Mouse (Mus musculus) embryonic facial prominence, embryonic 13.5 days (tissue): ENCODE results near the gene Gm13276. TPM values are rescaled to one million over a fixed set of nuclear protein-coding genes. Genes with fewer than 3 reads are reported as not detected.
"Not testable (repeated sequence)": the region's sequence is repeated elsewhere in the genome, so short reads cannot be mapped to it uniquely, and the experiment has no call there.

Experiments
- ATAC-seq: fragments of 200-750 bp; cut with Nextera tagmentation; 2 replicates; pipeline ENCODE4 v1.8.0; 2017; ENCODE audit warnings: low read depth; ENCODE audit not compliant: insufficient number of reproducible peaks, insufficient read depth, low FRiP score, low TSS enrichment
- H3K27ac ChIP-seq: fragments of 300-500 bp; sonication (generic); 2 replicates; pipeline ENCODE4 v1.5.1; 2015; ENCODE audit warnings: moderate library complexity, mild to moderate bottlenecking, inconsistent platforms
- H3K27me3 ChIP-seq: fragments of 300-500 bp; sonication (generic); 2 replicates; pipeline ENCODE4 v1.6.1; 2015; ENCODE audit warnings: mild to moderate bottlenecking, inconsistent platforms
- H3K36me3 ChIP-seq: fragments of 300-500 bp; sonication (generic); 2 replicates; pipeline ENCODE4 v1.6.1; 2015; ENCODE audit warnings: mild to moderate bottlenecking, inconsistent platforms
- H3K4me1 ChIP-seq: fragments of 300-500 bp; sonication (generic); 2 replicates; pipeline ENCODE4 v1.6.1; 2015; ENCODE audit warnings: inconsistent platforms
- H3K4me2 ChIP-seq: fragments of 300-500 bp; sonication (generic); 2 replicates; pipeline ENCODE4 v1.6.1; 2015; ENCODE audit warnings: moderate library complexity, mild to moderate bottlenecking, inconsistent platforms
- H3K4me3 ChIP-seq: fragments of 300-500 bp; sonication (generic); 2 replicates; pipeline ENCODE4 v1.5.1; 2015; ENCODE audit warnings: mild to moderate bottlenecking, inconsistent platforms
- H3K9ac ChIP-seq: fragments of 300-500 bp; sonication (generic); 2 replicates; pipeline ENCODE4 v1.6.1; 2015; ENCODE audit warnings: mild to moderate bottlenecking, inconsistent platforms
- H3K9me3 ChIP-seq: fragments of 300-500 bp; sonication (generic); 2 replicates; pipeline ENCODE4 v1.6.1; 2016; ENCODE audit warnings: inconsistent platforms
- WGBS: fragments of 180-500 bp; shearing (Covaris S2); methylation state at CpG from one replicate; pipeline ENCODE4 v1.1.7; 2015; ENCODE audit warnings: mixed read lengths; 5-methylcytosine and 5-hydroxymethylcytosine counted together
- polyA plus RNA-seq: library from polyadenylated mRNA; unstranded; fragments of >200 nt; fragmentation: Nextera tagmentation; extraction: Ambion mirVana; gene quantifications from 2 replicates; pipeline ENCODE4 v1.2.1, GENCODE M21; 2015

Gene Gm13276
- polyA plus RNA-seq: not detected in 2 replicates

GRCm38 (mm10) chr4:88785409-88785808 is at the start of gene Gm13276:
Gm13276 (plus strand) TSS chr4:88785709.
- H3K36me3 ChIP-seq, H3K27me3 ChIP-seq, H3K9me3 ChIP-seq, ATAC-seq, H3K4me2 ChIP-seq, H3K4me3 ChIP-seq, H3K9ac ChIP-seq, H3K27ac ChIP-seq, H3K4me1 ChIP-seq: not testable (repeated sequence)
- no CpG with 5 or more reads among the region's 27 CpGs for WGBS

DNA sequence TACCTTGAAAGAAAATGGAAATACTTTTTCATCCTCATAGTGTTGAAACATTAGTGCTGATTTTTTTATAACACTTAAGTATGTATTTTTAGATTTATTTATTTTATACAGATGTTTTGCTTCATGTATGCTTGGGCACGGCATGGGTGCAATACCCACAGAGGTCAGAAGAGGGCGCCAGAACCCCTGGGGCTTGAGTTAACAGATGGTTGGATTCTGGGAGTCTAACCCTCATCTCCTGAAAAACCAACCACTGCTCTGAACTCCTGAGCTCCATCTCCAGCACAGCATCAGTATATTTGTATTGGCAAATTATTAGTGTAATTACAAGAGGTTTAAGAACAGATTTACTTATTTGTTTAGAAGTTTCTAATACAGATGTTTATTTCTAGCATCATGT is 47.0 kb upstream of the Gm13276 start:
- ATAC-seq: no peak
- H3K4me3 ChIP-seq: no peak overlapping the region
- 1% methylated on average over 2 of the region's 2 CpGs for WGBS
- no peaks in the 10 kb centered on the region for H3K9me3 ChIP-seq
- no peak overlapping the region for H3K4me2 ChIP-seq
- H3K27ac ChIP-seq: no peak overlapping the region
- no peaks in the 10 kb centered on the region for H3K36me3 ChIP-seq
- no peaks in the 10 kb centered on the region for H3K27me3 ChIP-seq
- H3K4me1 ChIP-seq: no peaks in the 10 kb centered on the region
- no peak overlapping the region for H3K9ac ChIP-seq

- 88% methylated on average over 6 of the region's 6 CpGs for WGBS
- Histone ChIP-seq H3K9ac (no peak overlapping the region), H3K4me1 (no peaks in the 10 kb centered on the region), H3K27me3 (no peaks in the 10 kb centered on the region), H3K36me3 (no peaks in the 10 kb centered on the region), H3K4me3 (no peak overlapping the region), H3K9me3 (no peaks in the 10 kb centered on the region), H3K27ac (no peak overlapping the region), H3K4me2 (no peak overlapping the region)
- ATAC-seq: no peak
Measured at GRCm38 (mm10) chr4:88739036-88739435, 46.5 kb upstream of the Gm13276 start.

- H3K9ac ChIP-seq: no peak overlapping the region
- ATAC-seq: no peak
- no peak overlapping the region for H3K4me3 ChIP-seq
- no peaks in the 10 kb centered on the region for H3K9me3 ChIP-seq
- 91% methylated on average over 4 of the region's 4 CpGs for WGBS
- H3K27me3 ChIP-seq: no peaks in the 10 kb centered on the region
- H3K4me2 ChIP-seq: no peak overlapping the region
- H3K4me1 ChIP-seq: no peaks in the 10 kb centered on the region
- no peak overlapping the region for H3K27ac ChIP-seq
- H3K36me3 ChIP-seq: no peaks in the 10 kb centered on the region
Measured at GRCm38 (mm10) chr4:88741426-88741825, 44.1 kb upstream of the Gm13276 start.

DNA sequence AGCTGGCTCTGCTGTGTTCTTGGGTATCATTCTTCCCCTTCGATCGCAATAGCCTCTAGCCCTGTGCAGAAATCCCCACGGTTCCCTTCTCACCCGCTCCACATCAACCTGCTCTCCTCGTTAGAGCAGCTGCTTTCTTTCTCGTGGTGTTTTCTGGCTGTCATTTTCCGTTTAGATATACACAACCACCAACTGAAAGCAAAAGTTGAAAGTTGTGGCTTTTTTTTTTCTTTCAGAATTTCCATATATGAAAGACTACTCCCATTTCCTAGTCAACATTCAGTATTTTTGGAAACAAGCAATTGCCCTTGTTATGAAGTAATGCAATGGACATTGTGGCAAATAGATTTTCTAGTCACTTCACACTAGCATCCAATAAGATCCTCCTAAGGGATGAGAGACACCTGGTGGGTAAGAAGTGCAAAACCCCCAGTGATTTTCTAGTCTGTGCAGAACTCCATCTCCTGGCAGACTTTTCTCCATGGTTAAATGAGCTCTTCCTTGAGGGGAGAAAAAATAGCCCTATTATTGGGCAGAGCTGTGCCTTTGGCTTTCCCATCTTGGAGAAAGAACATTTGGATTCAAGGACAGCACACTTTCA is 42.6 kb upstream of the Gm13276 start:
- H3K9me3 ChIP-seq: no peaks in the 10 kb centered on the region
- H3K27me3 ChIP-seq: no peaks in the 10 kb centered on the region
- no peaks in the 10 kb centered on the region for H3K4me1 ChIP-seq
- no peak overlapping the region for H3K27ac ChIP-seq
- H3K9ac ChIP-seq: no peak overlapping the region
- ATAC-seq: no peak
- H3K36me3 ChIP-seq: no peaks in the 10 kb centered on the region
- no peak overlapping the region for H3K4me2 ChIP-seq
- 62% methylated on average over 7 of the region's 7 CpGs for WGBS
- no peak overlapping the region for H3K4me3 ChIP-seq

GRCm38 (mm10) chr4:88744207-88744606 is 41.3 kb upstream of the Gm13276 start:
- 73% methylated on average over 3 of the region's 3 CpGs for WGBS

GRCm38 (mm10) chr4:88749926-88750325 is 35.6 kb upstream of the Gm13276 start:
- Histone ChIP-seq H3K36me3 (no peaks in the 10 kb centered on the region), H3K4me2 (no peak overlapping the region), H3K4me3 (no peak overlapping the region), H3K4me1 (no peaks in the 10 kb centered on the region), H3K27me3 (no peaks in the 10 kb centered on the region), H3K9me3 (no peaks in the 10 kb centered on the region), H3K9ac (no peak overlapping the region), H3K27ac (no peak overlapping the region)
- ATAC-seq: no peak
- 28% methylated on average over 6 of the region's 6 CpGs for WGBS

More at GRCm38 (mm10) chr4:88744207-88744606, 41.3 kb upstream of the Gm13276 start:
- H3K9me3 ChIP-seq: no peaks in the 10 kb centered on the region
- no peaks in the 10 kb centered on the region for H3K27me3 ChIP-seq
- no peaks in the 10 kb centered on the region for H3K36me3 ChIP-seq
- H3K27ac ChIP-seq: no peak overlapping the region
- no peak overlapping the region for H3K9ac ChIP-seq
- H3K4me3 ChIP-seq: no peak overlapping the region
- no peak overlapping the region for H3K4me2 ChIP-seq
- H3K4me1 ChIP-seq: no peaks in the 10 kb centered on the region
- no peak for ATAC-seq

DNA sequence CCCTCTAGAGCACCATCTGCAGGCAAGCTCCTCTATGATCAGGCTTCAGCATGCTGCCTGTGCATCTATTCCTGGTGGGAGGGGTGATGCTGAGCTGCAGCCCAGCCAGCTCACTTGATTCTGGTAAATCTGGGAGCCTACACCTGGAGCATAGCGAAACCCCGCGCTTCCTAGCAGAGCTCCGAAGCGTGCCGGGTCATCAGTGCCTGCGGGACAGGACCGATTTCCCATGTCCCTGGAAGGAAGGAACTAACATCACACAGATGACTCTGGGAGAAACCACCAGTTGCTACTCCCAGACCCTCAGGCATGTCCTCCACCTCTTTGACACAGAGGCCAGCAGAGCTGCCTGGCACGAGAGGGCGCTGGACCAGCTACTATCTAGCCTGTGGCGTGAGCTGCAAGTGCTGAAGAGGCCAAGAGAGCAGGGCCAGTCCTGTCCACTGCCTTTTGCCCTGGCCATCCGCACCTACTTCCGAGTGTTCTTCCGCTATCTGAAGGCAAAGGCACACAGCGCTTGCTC is 30.6 kb upstream of the Gm13276 start, which contains the start of gene Gm13271:
Gene Gm13271 (plus strand): TSS at position 51 of the 523 bp plus-strand sequence.
- H3K4me2 ChIP-seq, ATAC-seq, H3K4me3 ChIP-seq, H3K36me3 ChIP-seq, H3K9ac ChIP-seq, H3K9me3 ChIP-seq, H3K27me3 ChIP-seq, H3K4me1 ChIP-seq, H3K27ac ChIP-seq: not testable (repeated sequence)
- WGBS: 67% methylated on average over 15 of the region's 15 CpGs

DNA sequence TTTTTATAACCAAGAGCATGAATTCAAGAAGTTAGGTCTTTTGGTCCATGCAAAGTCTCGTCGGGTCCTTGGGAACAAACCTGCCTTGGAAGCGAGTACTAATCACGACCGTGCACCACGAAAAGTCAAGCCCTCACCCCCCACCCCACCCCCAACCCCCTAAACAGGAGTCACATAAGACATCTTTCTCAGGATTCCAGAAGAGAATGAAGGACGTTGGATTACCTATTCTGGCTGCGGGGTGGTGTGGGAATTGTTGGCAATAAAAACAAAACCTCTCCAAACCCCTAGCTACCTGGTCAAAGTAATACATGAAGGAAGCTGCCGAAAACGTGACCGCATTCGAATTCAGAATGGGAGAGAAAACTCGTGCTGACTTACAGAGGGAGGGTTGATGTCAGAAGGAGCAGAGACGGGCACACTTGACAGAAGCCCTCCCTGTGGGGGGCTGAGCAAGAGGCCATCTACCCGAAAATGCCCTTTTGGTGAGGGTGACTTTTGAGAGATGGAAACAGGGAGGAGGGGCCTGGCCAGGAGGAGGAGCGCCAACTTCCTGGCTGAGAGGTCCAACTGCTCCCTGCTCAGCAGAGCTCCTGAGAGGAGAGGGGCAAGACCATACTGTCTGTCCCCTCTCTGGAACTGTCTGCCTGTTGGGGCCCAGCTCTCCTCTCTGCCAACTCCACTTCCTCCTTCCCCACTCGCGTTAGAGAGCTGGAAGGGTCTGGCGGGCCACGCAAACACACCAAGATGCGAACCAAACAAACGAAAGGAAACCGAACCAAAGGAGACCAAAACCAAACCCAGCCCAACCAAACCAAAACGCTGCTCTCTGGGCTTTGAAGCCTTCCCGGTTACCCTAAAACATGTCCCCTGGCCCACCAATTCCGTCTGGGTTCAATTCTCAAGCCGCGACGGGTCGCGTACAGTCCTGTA is 28.7 kb upstream of the Gm13276 start:
- H3K9me3 ChIP-seq, H3K4me1 ChIP-seq, ATAC-seq, H3K36me3 ChIP-seq, H3K27me3 ChIP-seq: not testable (repeated sequence)
- Histone ChIP-seq H3K27ac (peak overlapping the region; percentile 95), H3K9ac (peak overlapping the region; percentile 78), H3K4me2 (peak overlapping the region; percentile 71), H3K4me3 (peak overlapping the region; percentile 55)
- WGBS: 7% methylated on average over 29 of the region's 31 CpGs

DNA sequence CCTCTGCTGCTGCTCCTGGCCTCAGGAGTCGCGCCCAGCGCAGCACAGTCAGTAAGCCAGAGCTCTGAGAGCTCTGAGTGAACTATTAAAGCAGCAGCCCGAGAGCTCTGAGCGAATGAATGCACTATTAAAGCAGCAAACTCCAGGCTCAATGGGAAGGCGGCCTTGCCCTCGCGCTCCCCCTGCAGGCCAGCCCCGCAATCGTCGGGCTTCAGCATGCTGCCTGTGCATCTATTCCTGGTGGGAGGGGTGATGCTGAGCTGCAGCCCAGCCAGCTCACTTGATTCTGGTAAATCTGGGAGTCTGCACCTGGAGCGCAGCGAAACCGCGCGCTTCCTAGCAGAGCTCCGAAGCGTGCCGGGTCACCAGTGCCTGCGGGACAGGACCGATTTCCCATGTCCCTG is 27.9 kb upstream of the Gm13276 start:
- peak overlapping the region; percentile 55 for H3K4me3 ChIP-seq
- peak overlapping the region; percentile 78 for H3K9ac ChIP-seq
- not testable (repeated sequence) for H3K4me1 ChIP-seq, H3K9me3 ChIP-seq, H3K27me3 ChIP-seq, H3K36me3 ChIP-seq
- peak overlapping the region; percentile 95 for H3K27ac ChIP-seq
- ATAC-seq: peak; percentile 100
- peak overlapping the region; percentile 71 for H3K4me2 ChIP-seq
- under 1% methylated on average over 21 of the region's 21 CpGs for WGBS

DNA sequence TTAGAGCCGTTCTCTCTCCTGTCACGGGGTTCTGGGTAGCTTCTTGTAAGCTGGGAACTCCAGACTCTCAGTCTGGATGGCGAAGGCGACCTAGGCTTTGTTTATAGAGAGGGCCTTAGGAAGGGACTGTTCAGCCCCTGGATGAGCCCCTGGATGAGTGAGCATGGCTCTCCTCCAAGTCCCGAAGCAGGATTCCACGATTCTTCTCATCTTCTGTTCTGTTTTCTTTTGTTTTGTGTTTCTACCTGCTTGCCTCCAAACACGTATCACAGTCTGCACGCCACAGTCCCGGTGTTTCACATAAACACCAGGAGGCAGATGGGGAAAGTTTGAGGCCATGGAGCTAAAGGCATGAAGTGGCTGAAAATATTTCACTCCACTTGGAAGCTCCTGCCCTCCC is 26.8 kb upstream of the Gm13276 start:
- not testable (repeated sequence) for H3K27ac ChIP-seq, H3K4me1 ChIP-seq, H3K4me3 ChIP-seq

More for the DNA sequence above, 26.8 kb upstream of the Gm13276 start:
- H3K36me3 ChIP-seq, H3K9me3 ChIP-seq, H3K27me3 ChIP-seq, H3K4me2 ChIP-seq, ATAC-seq, H3K9ac ChIP-seq: not testable (repeated sequence)
- 82% methylated on average over 9 of the region's 9 CpGs for WGBS
